Mouse (Mus musculus) kidney, embryonic 14.5 days (tissue): Measurements from ENCODE around the gene Jtb. TPM values are rescaled to one million over a fixed set of nuclear protein-coding genes. Genes with fewer than 3 reads are reported as not detected.

Source experiments
- ATAC-seq: fragments of 200-750 bp; cut with Nextera tagmentation; 2 replicates; pipeline ENCODE4 v1.8.0; 2017; ENCODE audit warnings: moderate number of reproducible peaks, mild to moderate bottlenecking, moderate TSS enrichment, moderate library complexity; ENCODE audit not compliant: low FRiP score, low TSS enrichment
- H3K27ac ChIP-seq: fragments of 300-500 bp; sonication (generic); 2 replicates; pipeline ENCODE4 v1.5.1; 2014; ENCODE audit warnings: low read depth, mild to moderate bottlenecking, low read length, moderate library complexity, mixed read lengths
- H3K27me3 ChIP-seq: fragments of 300-500 bp; sonication (generic); 2 replicates; pipeline ENCODE4 v1.6.1; 2014; ENCODE audit warnings: mild to moderate bottlenecking, low read length; ENCODE audit not compliant: control insufficient read depth, insufficient read depth
- H3K36me3 ChIP-seq: fragments of 300-500 bp; sonication (generic); 2 replicates; pipeline ENCODE4 v1.6.1; 2014; ENCODE audit warnings: low read length, mixed read lengths; ENCODE audit not compliant: control insufficient read depth, insufficient read depth
- H3K4me1 ChIP-seq: fragments of 300-500 bp; sonication (generic); 2 replicates; pipeline ENCODE4 v1.6.1; 2014; ENCODE audit warnings: low read length, mixed read lengths; ENCODE audit not compliant: control insufficient read depth, insufficient read depth
- H3K4me2 ChIP-seq: fragments of 300-500 bp; sonication (generic); replicated peaks from 2 replicates; pipeline ENCODE4 v1.6.1; 2014; ENCODE audit warnings: low read depth, mild to moderate bottlenecking, low read length
- H3K4me3 ChIP-seq: fragments of 300-500 bp; sonication (generic); 2 replicates; pipeline ENCODE4 v1.5.1; 2014; ENCODE audit warnings: mild to moderate bottlenecking, low read length
- H3K9ac ChIP-seq: fragments of 300-500 bp; sonication (generic); 2 replicates; pipeline ENCODE4 v1.6.1; 2014; ENCODE audit warnings: low read depth, mild to moderate bottlenecking, low read length, moderate library complexity
- H3K9me3 ChIP-seq: fragments of 300-500 bp; sonication (generic); 2 replicates; pipeline ENCODE4 v1.6.1; 2016; ENCODE audit warnings: low read length; ENCODE audit not compliant: control insufficient read depth
- WGBS: fragments of 180-500 bp; shearing (Covaris S2); extraction: QIAGEN DNeasy Blood & Tissue Kit; methylation state at CpG from one replicate; pipeline ENCODE4 v1.1.7; 2014; 5-methylcytosine and 5-hydroxymethylcytosine counted together
- polyA plus RNA-seq: library from polyadenylated mRNA; unstranded; fragments of >200 nt; fragmentation: Nextera tagmentation; extraction: Ambion mirVana; gene quantifications from 2 replicates; pipeline ENCODE4 v1.2.1, GENCODE M21; 2014

Gene Jtb
- polyA plus RNA-seq, 1 experiment from 2014 or later = 109 TPM

- H3K4me2 ChIP-seq = no peak overlapping the region
- no peak overlapping the region for H3K9ac ChIP-seq
- no peak overlapping the region for H3K4me3 ChIP-seq
- 94% methylated on average over 22 of the region's 22 CpGs for WGBS
- no peaks in the 10 kb centered on the region for H3K9me3 ChIP-seq
- H3K4me1 ChIP-seq = no peaks in the 10 kb centered on the region
- no peak for ATAC-seq
- H3K27ac ChIP-seq = no peak overlapping the region
- no peaks in the 10 kb centered on the region for H3K27me3 ChIP-seq
- H3K36me3 ChIP-seq = peaks cover 31% of the 10 kb centered on the region
Observed at GRCm38 (mm10) chr3:90273855-90274254, 42.5 kb downstream of the Jtb start.

GRCm38 (mm10) chr3:90275286-90275685, 43.9 kb downstream of the Jtb start:
- peaks cover 46% of the 10 kb centered on the region for H3K36me3 ChIP-seq

GRCm38 (mm10) chr3:90276858-90277257, 45.5 kb downstream of the Jtb start:
- H3K27ac ChIP-seq = no peak overlapping the region
- H3K9me3 ChIP-seq = no peaks in the 10 kb centered on the region
- H3K9ac ChIP-seq = no peak overlapping the region
- no peak overlapping the region for H3K4me2 ChIP-seq
- H3K4me1 ChIP-seq = no peaks in the 10 kb centered on the region
- no peak for ATAC-seq
- no peaks in the 10 kb centered on the region for H3K27me3 ChIP-seq
- H3K4me3 ChIP-seq = no peak overlapping the region
- H3K36me3 ChIP-seq = peaks cover 46% of the 10 kb centered on the region
- WGBS = 54% methylated on average over 16 of the region's 16 CpGs

More at GRCm38 (mm10) chr3:90275286-90275685, 43.9 kb downstream of the Jtb start:
- no peaks in the 10 kb centered on the region for H3K27me3 ChIP-seq
- no peaks in the 10 kb centered on the region for H3K9me3 ChIP-seq
- no peak overlapping the region for H3K4me2 ChIP-seq
- H3K27ac ChIP-seq = no peak overlapping the region
- 89% methylated on average over 11 of the region's 11 CpGs for WGBS
- H3K4me3 ChIP-seq = no peak overlapping the region
- no peaks in the 10 kb centered on the region for H3K4me1 ChIP-seq
- no peak overlapping the region for H3K9ac ChIP-seq
- ATAC-seq = no peak

- Histone ChIP-seq H3K4me3 (no peak overlapping the region), H3K27ac (no peak overlapping the region), H3K9ac (no peak overlapping the region), H3K4me1 (no peaks in the 10 kb centered on the region), H3K27me3 (no peaks in the 10 kb centered on the region), H3K36me3 (peaks cover 44% of the 10 kb centered on the region), H3K9me3 (no peaks in the 10 kb centered on the region), H3K4me2 (no peak overlapping the region)
- ATAC-seq = no peak
- 92% methylated on average over 9 of the region's 9 CpGs for WGBS
Observed at GRCm38 (mm10) chr3:90277793-90278192, 46.4 kb downstream of the Jtb start.

GRCm38 (mm10) chr3:90278211-90278610, 46.8 kb downstream of the Jtb start:
- Histone ChIP-seq H3K4me3 (no peak overlapping the region), H3K9ac (no peak overlapping the region), H3K27me3 (no peaks in the 10 kb centered on the region), H3K9me3 (no peaks in the 10 kb centered on the region), H3K4me1 (no peaks in the 10 kb centered on the region), H3K36me3 (peaks cover 42% of the 10 kb centered on the region), H3K4me2 (no peak overlapping the region), H3K27ac (no peak overlapping the region)
- ATAC-seq = no peak
- WGBS = 97% methylated on average over 10 of the region's 10 CpGs

- peaks cover 32% of the 10 kb centered on the region; the same call in 1 of the 2 replicates for H3K36me3 ChIP-seq
- no peaks in the 10 kb centered on the region for H3K9me3 ChIP-seq
- H3K4me2 ChIP-seq = no peak overlapping the region
- no peak overlapping the region for H3K9ac ChIP-seq
- H3K4me1 ChIP-seq = no peaks in the 10 kb centered on the region
- no peak overlapping the region for H3K4me3 ChIP-seq
- no peak overlapping the region for H3K27ac ChIP-seq
- no peak for ATAC-seq
- H3K27me3 ChIP-seq = no peaks in the 10 kb centered on the region
- WGBS = 92% methylated on average over 9 of the region's 9 CpGs
Observed at GRCm38 (mm10) chr3:90279216-90279615, 47.8 kb downstream of the Jtb start.

GRCm38 (mm10) chr3:90279743-90280142, 48.3 kb downstream of the Jtb start:
- no peaks in the 10 kb centered on the region for H3K27me3 ChIP-seq
- no peaks in the 10 kb centered on the region for H3K4me1 ChIP-seq
- no peak overlapping the region for H3K27ac ChIP-seq
- no peak overlapping the region for H3K9ac ChIP-seq
- H3K4me3 ChIP-seq = no peak overlapping the region
- no peak for ATAC-seq
- H3K36me3 ChIP-seq = peaks cover 32% of the 10 kb centered on the region; the same call in 1 of the 2 replicates
- H3K4me2 ChIP-seq = no peak overlapping the region
- H3K9me3 ChIP-seq = no peaks in the 10 kb centered on the region
- WGBS = 95% methylated on average over 7 of the region's 7 CpGs

- Histone ChIP-seq H3K4me1 (no peaks in the 10 kb centered on the region), H3K27ac (no peak overlapping the region), H3K36me3 (peaks cover 32% of the 10 kb centered on the region; the same call in 1 of the 2 replicates), H3K4me2 (no peak overlapping the region), H3K27me3 (no peaks in the 10 kb centered on the region), H3K9ac (no peak overlapping the region), H3K9me3 (no peaks in the 10 kb centered on the region), H3K4me3 (no peak overlapping the region)
- no peak for ATAC-seq
- 94% methylated on average over 9 of the region's 9 CpGs for WGBS
Observed at GRCm38 (mm10) chr3:90280708-90281107, 49.3 kb downstream of the Jtb start.

- H3K4me3 ChIP-seq = no peak overlapping the region
- peaks cover 17% of the 10 kb centered on the region; the same call in 1 of the 2 replicates for H3K36me3 ChIP-seq
- H3K4me2 ChIP-seq = no peak overlapping the region
- H3K27me3 ChIP-seq = no peaks in the 10 kb centered on the region
- no peak overlapping the region for H3K27ac ChIP-seq
- H3K9me3 ChIP-seq = no peaks in the 10 kb centered on the region
- H3K4me1 ChIP-seq = no peaks in the 10 kb centered on the region
- WGBS = 98% methylated on average over 2 of the region's 2 CpGs
- H3K9ac ChIP-seq = no peak overlapping the region
- ATAC-seq = no peak
Observed at GRCm38 (mm10) chr3:90284150-90284549, 52.8 kb downstream of the Jtb start.
